Mouse (Mus musculus): ENCODE data around the gene Knstrn.

DNA sequence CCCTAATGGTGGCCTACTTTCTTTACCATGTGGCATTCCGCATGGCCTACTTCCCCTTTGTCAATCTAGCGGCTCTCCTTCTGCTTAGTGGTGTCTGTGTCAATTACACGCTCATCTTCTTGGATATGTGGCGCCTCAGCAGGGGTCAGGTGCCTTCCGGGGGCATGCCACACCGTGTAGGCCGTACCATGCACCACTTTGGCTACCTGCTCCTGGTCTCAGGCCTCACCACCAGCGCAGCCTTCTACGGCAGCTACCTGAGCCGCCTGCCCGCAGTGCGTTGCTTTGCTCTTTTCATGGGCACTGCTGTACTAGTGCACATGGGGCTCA, 23.6 kb upstream of the Knstrn start:
- TF ChIP-seq CTCF (IDR thresholded peaks at IDR 0.05; ENCODE audit: control insufficient read depth, insufficient read depth, insufficient replicate concordance, low read depth, low read length) (no peak), POLR2A (IDR thresholded peaks at IDR 0.05; ENCODE audit: control insufficient read depth, low read depth, low read length) (no peak)
